Mouse (Mus musculus) MEL (cell line): ENCODE results near the gene Ly6g5c.

ENCODE experiments used
- BHLHE40 ChIP-seq: IDR thresholded peaks from 2 replicates; pipeline ENCODE4 v1.6.1; 2012; ENCODE audit warnings: low read depth, mild to moderate bottlenecking, inconsistent platforms, low read length, improper control_type of control experiment, borderline replicate concordance
- CTCF ChIP-seq, 3 experiments: IDR thresholded peaks in 2 of 3; conservative IDR thresholded peaks in 1 of 3; 2 replicates each; pipeline ENCODE4 v1.5.1; 2011 to 2012; ENCODE audit warnings: low read length in 3 of 3, low read depth in 2 of 3, mild to moderate bottlenecking in 2 of 3, improper control_type of control experiment in 1 of 3, inconsistent platforms in 1 of 3, mixed read lengths in 1 of 3, moderate library complexity in 1 of 3; ENCODE audit not compliant: control insufficient read depth in 1 of 3, insufficient read depth in 1 of 3, poor library complexity in 1 of 3, severe bottlenecking in 1 of 3
- ETS1 ChIP-seq: IDR thresholded peaks from 2 replicates; pipeline ENCODE4 v1.6.1; 2012; ENCODE audit warnings: low read depth, mild to moderate bottlenecking, inconsistent platforms, low read length, improper control_type of control experiment, moderate library complexity
- JUND ChIP-seq: IDR thresholded peaks from 2 replicates; pipeline ENCODE4 v1.6.1; 2011; ENCODE audit warnings: low read depth, mild to moderate bottlenecking, improper control_type of control experiment, low read length
- POLR2A ChIP-seq, 2 experiments: IDR thresholded peaks; 2 replicates each; pipeline ENCODE4 v1.6.1; 2011 to 2012; ENCODE audit warnings: low read length in 2 of 2, mild to moderate bottlenecking in 2 of 2, control low read depth in 1 of 2, improper control_type of control experiment in 1 of 2, low read depth in 1 of 2, moderate library complexity in 1 of 2; ENCODE audit not compliant: control insufficient read depth in 1 of 2, insufficient read depth in 1 of 2, poor library complexity in 1 of 2
- POLR2AphosphoS2 ChIP-seq: IDR thresholded peaks from 2 replicates; pipeline ENCODE4 v1.6.1; 2011; ENCODE audit warnings: low read length, improper control_type of control experiment
- UBTF ChIP-seq: IDR thresholded peaks from 2 replicates; pipeline ENCODE4 v1.6.1; 2012; ENCODE audit warnings: low read depth, mild to moderate bottlenecking, inconsistent platforms, low read length, improper control_type of control experiment, moderate library complexity, borderline replicate concordance; ENCODE audit not compliant: insufficient read depth
- USF1 ChIP-seq: IDR thresholded peaks from 2 replicates; pipeline ENCODE4 v1.6.1; 2014; ENCODE audit warnings: low read depth, mild to moderate bottlenecking, inconsistent platforms, low read length, improper control_type of control experiment, moderate library complexity
- ZMIZ1 ChIP-seq: IDR thresholded peaks from 2 replicates; pipeline ENCODE4 v1.6.1; 2012; ENCODE audit warnings: low read depth, mild to moderate bottlenecking, inconsistent platforms, low read length, improper control_type of control experiment, moderate library complexity

DNA sequence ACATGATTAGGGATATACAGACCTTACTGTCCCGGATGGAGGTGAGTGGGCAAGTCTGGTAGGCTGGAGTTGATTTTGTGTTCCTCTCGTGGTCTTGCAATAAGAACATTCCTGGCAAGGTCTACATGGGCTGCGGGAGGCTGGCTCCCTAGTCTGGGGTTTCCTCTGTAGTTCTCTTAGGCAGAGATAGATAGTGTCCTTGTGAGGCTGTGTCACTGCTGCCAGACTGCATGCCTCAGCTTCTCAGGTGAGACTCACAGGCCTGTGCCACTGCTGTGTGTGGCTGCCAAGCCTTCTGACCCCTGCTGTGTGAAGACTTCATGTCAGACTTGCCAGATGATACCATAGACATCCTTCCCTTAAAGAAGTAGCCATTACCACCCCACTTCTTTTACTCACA is 31.2 kb downstream of the Ly6g5c start:
- no peak for TF ChIP-seq CTCF (IDR thresholded peaks at IDR 0.05 in 2 of 3, conservative IDR thresholded peaks at IDR 0.05 in 1 of 3; ENCODE audit: control insufficient read depth in 1 of 3, insufficient read depth in 1 of 3, low read depth in 2 of 3, low read length in 3 of 3, poor library complexity in 1 of 3, severe bottlenecking in 1 of 3)
- TF ChIP-seq BHLHE40: no peak
- no peak for TF ChIP-seq POLR2AphosphoS2
- TF ChIP-seq JUND: no peak
- no peak for TF ChIP-seq USF1
- TF ChIP-seq UBTF: no peak
- no peak for TF ChIP-seq ZMIZ1
- TF ChIP-seq POLR2A (IDR thresholded peaks at IDR 0.05; ENCODE audit: control insufficient read depth in 1 of 2, insufficient read depth in 1 of 2, low read depth in 1 of 2, low read length in 2 of 2, poor library complexity in 1 of 2): no peak
- no peak for TF ChIP-seq ETS1
